Mouse (Mus musculus) embryonic fibroblast, embryonic 13.5 days (primary cell): ENCODE measurements around the gene Olfr1115. TPM values are rescaled to one million over a fixed set of nuclear protein-coding genes. Genes with fewer than 3 reads are reported as not detected.
"Not testable (repeated sequence)": the region's sequence is repeated elsewhere in the genome, so short reads cannot be mapped to it uniquely, and the experiment has no call there.

ENCODE experiments used
- H3K27ac ChIP-seq: 2 replicates; pipeline ENCODE4 v1.5.1; 2012; ENCODE audit warnings: low read length, control low read depth, inconsistent platforms; ENCODE audit not compliant: insufficient read depth
- H3K4me1 ChIP-seq: 2 replicates; pipeline ENCODE4 v1.6.1; 2011; ENCODE audit warnings: low read length; ENCODE audit not compliant: control insufficient read depth, insufficient read depth
- H3K4me3 ChIP-seq: 2 replicates; pipeline ENCODE4 v1.5.1; 2011; ENCODE audit warnings: mild to moderate bottlenecking, control low read depth, low read length; ENCODE audit not compliant: insufficient read depth
- CTCF ChIP-seq: IDR thresholded peaks from 2 replicates; pipeline ENCODE4 v1.5.1; 2011; ENCODE audit warnings: mild to moderate bottlenecking, control low read depth, low read length, moderate library complexity, borderline replicate concordance; ENCODE audit not compliant: insufficient read depth
- POLR2A ChIP-seq: IDR thresholded peaks from 2 replicates; pipeline ENCODE4 v1.6.1; 2011; ENCODE audit warnings: low read depth, mild to moderate bottlenecking, control low read depth, low read length, moderate library complexity
- polyA plus RNA-seq: library from polyadenylated mRNA; stranded (reverse); fragments of >200 nt; gene quantifications from 2 replicates; pipeline ENCODE4 v1.2.4, GENCODE M21; 2011; ENCODE audit warnings: low read depth; ENCODE audit not compliant: missing spikeins, insufficient read length

Olfr1115 gene
- not detected in 2 replicates for polyA plus RNA-seq

DNA sequence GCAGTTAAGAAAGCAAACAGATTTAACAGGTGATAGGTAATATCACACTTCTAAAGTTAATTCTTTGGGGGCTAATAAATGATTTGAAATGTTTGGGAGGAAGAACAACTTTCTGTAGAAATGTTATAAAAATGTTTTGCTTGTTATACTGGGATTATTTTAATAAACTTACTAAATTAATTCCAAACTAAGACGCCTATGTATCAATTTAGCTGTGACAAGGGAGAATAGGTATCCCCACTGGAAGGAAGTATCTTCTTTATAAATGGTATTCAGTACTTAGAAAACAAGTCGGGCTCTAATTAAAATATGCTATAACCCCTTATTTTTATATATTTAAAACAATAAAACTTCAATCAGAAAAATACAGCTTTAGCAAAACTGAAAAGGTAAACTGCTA, at the start of gene Olfr1115:
Olfr1115 (plus strand) TSS at position 301 of the 400 bp plus-strand sequence.
- H3K4me3 ChIP-seq: no peak within 1 kb of the TSS
- H3K27ac ChIP-seq: no peak within 1 kb of the TSS
- TF ChIP-seq POLR2A: no peak
- TF ChIP-seq CTCF: no peak
- no peaks in the 10 kb centered on the region for H3K4me1 ChIP-seq

GRCm38 (mm10) chr2:87208670-87209069, 39.1 kb upstream of the Olfr1115 start, which contains the start of gene Olfr1113:
Gene Olfr1113 (plus strand): TSS chr2:87208970.
- H3K4me3 ChIP-seq: no peak within 1 kb of the TSS
- no peak within 1 kb of the TSS for H3K27ac ChIP-seq
- H3K4me1 ChIP-seq: no peaks in the 10 kb centered on the region
- TF ChIP-seq POLR2A (no peak), CTCF (no peak)

- Histone ChIP-seq H3K4me3 (no peak within 1 kb of the TSS), H3K27ac (no peak within 1 kb of the TSS), H3K4me1 (no peaks in the 10 kb centered on the region)
- TF ChIP-seq POLR2A (no peak), CTCF (no peak)
Measured at GRCm38 (mm10) chr2:87267234-87267633, 19.4 kb downstream of the Olfr1115 start, which contains the start of gene Olfr1116. Gene Olfr1116 (plus strand): TSS chr2:87267534.

GRCm38 (mm10) chr2:87293977-87294376, 46.2 kb downstream of the Olfr1115 start:
- not testable (repeated sequence) for H3K27ac ChIP-seq, H3K4me3 ChIP-seq

More at GRCm38 (mm10) chr2:87293977-87294376, 46.2 kb downstream of the Olfr1115 start:
- not testable (repeated sequence) for H3K4me1 ChIP-seq

Other genes with a start within 250 kb of the Olfr1115 start
- gene Olfr1102, start 249.6 kb upstream of the Olfr1115 start, polyA plus RNA-seq: not detected in 2 replicates
- not detected in 2 replicates for gene Olfr1104, start 220.9 kb upstream of the Olfr1115 start, polyA plus RNA-seq
- gene Olfr1105, start 211.5 kb upstream of the Olfr1115 start, polyA plus RNA-seq: not detected in 2 replicates
- gene Olfr1106, start 195.7 kb upstream of the Olfr1115 start, polyA plus RNA-seq: not detected in 2 replicates
- not detected in 2 replicates for gene Olfr1107, start 172.2 kb upstream of the Olfr1115 start, polyA plus RNA-seq
- gene Olfr1109, start 152.0 kb upstream of the Olfr1115 start, polyA plus RNA-seq: not detected in 2 replicates
- gene Olfr259, start 133.4 kb upstream of the Olfr1115 start, polyA plus RNA-seq: not detected in 2 replicates
- gene Olfr1110, start 107.7 kb upstream of the Olfr1115 start, polyA plus RNA-seq: not detected in 2 replicates
- gene Olfr1111, start 95.4 kb upstream of the Olfr1115 start, polyA plus RNA-seq: not detected in 2 replicates
- gene Olfr1112, start 60.2 kb upstream of the Olfr1115 start, polyA plus RNA-seq: not detected in 2 replicates
- not detected in 2 replicates for gene Olfr1113, start 39.0 kb upstream of the Olfr1115 start, polyA plus RNA-seq
- not detected in 2 replicates for gene Olfr1116, start 19.5 kb downstream of the Olfr1115 start, polyA plus RNA-seq
- gene Olfr1118, start 59.6 kb downstream of the Olfr1115 start, polyA plus RNA-seq: not detected in 2 replicates
- gene Olfr1120, start 106.8 kb downstream of the Olfr1115 start, polyA plus RNA-seq: not detected in 2 replicates
- gene Olfr1121, start 121.9 kb downstream of the Olfr1115 start, polyA plus RNA-seq: not detected in 2 replicates
- not detected in 2 replicates for gene Olfr1122, start 137.8 kb downstream of the Olfr1115 start, polyA plus RNA-seq
- gene Olfr1123, start 168.6 kb downstream of the Olfr1115 start, polyA plus RNA-seq: 0.11 TPM in 1 of 2 replicates, not detected in the other
- not detected in 2 replicates for gene Olfr1124, start 182.3 kb downstream of the Olfr1115 start, polyA plus RNA-seq
- not detected in 2 replicates for gene Olfr1126, start 205.9 kb downstream of the Olfr1115 start, polyA plus RNA-seq
- gene Pramel7, start 249.1 kb downstream of the Olfr1115 start, polyA plus RNA-seq: not detected in 2 replicates